Mouse (Mus musculus) limb, embryonic 14.5 days (tissue): Measurements from ENCODE around the gene Slc30a10. TPM values are rescaled to one million over a fixed set of nuclear protein-coding genes. Genes with fewer than 3 reads are reported as not detected.

Experiments used
- ATAC-seq: fragments of 200-750 bp; cut with Nextera tagmentation; 2 replicates; pipeline ENCODE4 v1.8.0; 2017; ENCODE audit warnings: low read depth, moderate number of reproducible peaks, moderate TSS enrichment; ENCODE audit not compliant: low FRiP score
- DNase-seq: peaks from one replicate; pipeline ENCODE4 v3.0.0-alpha.2; 2015; ENCODE audit warnings: low spot score
- H3K27ac ChIP-seq: fragments of 300-500 bp; sonication (generic); replicated peaks from 2 replicates; pipeline ENCODE4 v1.5.1; 2014; ENCODE audit warnings: low read depth, mild to moderate bottlenecking, low read length, moderate library complexity, mixed read lengths
- H3K27me3 ChIP-seq: fragments of 300-500 bp; sonication (generic); 2 replicates; pipeline ENCODE4 v1.6.1; 2014; ENCODE audit warnings: low read length, mixed read lengths; ENCODE audit not compliant: control insufficient read depth, insufficient read depth
- H3K36me3 ChIP-seq: fragments of 300-500 bp; sonication (generic); 2 replicates; pipeline ENCODE4 v1.6.1; 2014; ENCODE audit warnings: mild to moderate bottlenecking, low read length, moderate library complexity, mixed read lengths; ENCODE audit not compliant: control insufficient read depth, insufficient read depth
- H3K4me1 ChIP-seq: fragments of 300-500 bp; sonication (generic); 2 replicates; pipeline ENCODE4 v1.6.1; 2014; ENCODE audit warnings: antibody characterized with exemption, low read length, mixed read lengths; ENCODE audit not compliant: control insufficient read depth, insufficient read depth
- H3K4me2 ChIP-seq: fragments of 300-500 bp; sonication (generic); replicated peaks from 2 replicates; pipeline ENCODE4 v1.6.1; 2014; ENCODE audit warnings: low read depth, mild to moderate bottlenecking, low read length, moderate library complexity; ENCODE audit not compliant: severe bottlenecking
- H3K4me3 ChIP-seq: fragments of 300-500 bp; sonication (generic); replicated peaks from 2 replicates; pipeline ENCODE4 v1.5.1; 2014; ENCODE audit warnings: low read length
- H3K9ac ChIP-seq: fragments of 300-500 bp; sonication (generic); 2 replicates; pipeline ENCODE4 v1.6.1; 2014; ENCODE audit warnings: mild to moderate bottlenecking, low read depth, low read length, moderate library complexity; ENCODE audit not compliant: severe bottlenecking
- H3K9me3 ChIP-seq: fragments of 300-500 bp; sonication (generic); 2 replicates; pipeline ENCODE4 v1.6.1; 2016; ENCODE audit warnings: low read length; ENCODE audit not compliant: control insufficient read depth
- POLR2A ChIP-seq: fragments of 200-500 bp; IDR thresholded peaks from 2 replicates; pipeline ENCODE4 v1.8.0; 2012; ENCODE audit warnings: inconsistent platforms, mild to moderate bottlenecking, moderate library complexity, borderline replicate concordance; ENCODE audit not compliant: insufficient read depth, insufficient read length; ENCODE audit errors: extremely low read depth
- WGBS: fragments of 180-500 bp; shearing (Covaris S2); extraction: QIAGEN DNeasy Blood & Tissue Kit; methylation state at CpG from one replicate; pipeline ENCODE4 v1.1.7; 2014; 5-methylcytosine and 5-hydroxymethylcytosine counted together
- polyA plus RNA-seq, 2 experiments: library from polyadenylated mRNA; depleted of rRNA in 1 of 2; stranded (reverse) in 1 of 2; unstranded in 1 of 2; fragments of >200 nt; fragmentation: Nextera tagmentation in 1 of 2; extraction: Ambion mirVana in 1 of 2; gene quantifications; 2 replicates each; pipeline versions ENCODE4 v1.2.1 to v1.2.3; 2012 to 2014

The Slc30a10 gene
- polyA plus RNA-seq, 2 experiments = 0.26 to 0.74 TPM

GRCm38 (mm10) chr1:185515526-185515979 is 60.9 kb downstream of the Slc30a10 start:
- TF ChIP-seq POLR2A = no peak
- no peaks in the 10 kb centered on the region for H3K27me3 ChIP-seq
- H3K36me3 ChIP-seq = no peaks in the 10 kb centered on the region
- DNase-seq (no peak), ATAC-seq (no peak; the same call in 1 of the 2 replicates)
- H3K4me1 ChIP-seq = 0 out of 2 replicates have a peak, but pooled peaks cover 2% of the 10 kb centered on the region
- no peak overlapping the region for H3K4me3 ChIP-seq
- WGBS = 64% methylated on average over 14 of the region's 14 CpGs
- H3K9me3 ChIP-seq = no peaks in the 10 kb centered on the region
- no peak overlapping the region for H3K27ac ChIP-seq
- no peak overlapping the region for H3K4me2 ChIP-seq
- H3K9ac ChIP-seq = no peak overlapping the region

- H3K9ac ChIP-seq = no peak overlapping the region
- 0 out of 2 replicates have a peak, but pooled peaks cover 2% of the 10 kb centered on the region for H3K4me1 ChIP-seq
- ATAC-seq = no peak
- no peaks in the 10 kb centered on the region for H3K27me3 ChIP-seq
- H3K4me2 ChIP-seq = no peak overlapping the region
- no peaks in the 10 kb centered on the region for H3K9me3 ChIP-seq
- no peak overlapping the region for H3K27ac ChIP-seq
- WGBS = 39% methylated on average over 10 of the region's 10 CpGs
- H3K36me3 ChIP-seq = no peaks in the 10 kb centered on the region
- no peak for TF ChIP-seq POLR2A
- no peak for DNase-seq
- H3K4me3 ChIP-seq = no peak overlapping the region
These were observed 61.4 kb downstream of the Slc30a10 start for GRCm38 (mm10) chr1:185516041-185516440.

- H3K4me3 ChIP-seq = no peak overlapping the region
- 2% methylated on average over 3 of the region's 5 CpGs for WGBS
- no peaks in the 10 kb centered on the region for H3K36me3 ChIP-seq
- no peak for TF ChIP-seq POLR2A
- H3K27ac ChIP-seq = no peak overlapping the region
- no peak for ATAC-seq
- H3K9me3 ChIP-seq = no peaks in the 10 kb centered on the region
- H3K4me1 ChIP-seq = 0 out of 2 replicates have a peak, but pooled peaks cover 2% of the 10 kb centered on the region
- no peaks in the 10 kb centered on the region for H3K27me3 ChIP-seq
- DNase-seq = peak; percentile 80
- no peak overlapping the region for H3K9ac ChIP-seq
- no peak overlapping the region for H3K4me2 ChIP-seq
These were observed 62.9 kb downstream of the Slc30a10 start for GRCm38 (mm10) chr1:185517566-185517965.

Other genes with a start within 250 kb of the Slc30a10 start
- gene Iars2, start 125.5 kb upstream of the Slc30a10 start, polyA plus RNA-seq (2012; rRNA removed) = 23.6 and 26.7 TPM in 2 replicates
- 29.0 and 33.4 TPM in 2 replicates for gene Iars2, start 125.5 kb upstream of the Slc30a10 start, polyA plus RNA-seq (2014; fragmentation: Nextera tagmentation; extraction: Ambion mirVana)
- gene Bpnt1, start 122.7 kb upstream of the Slc30a10 start, polyA plus RNA-seq (2012; rRNA removed) = 27.0 and 30.1 TPM in 2 replicates
- gene Bpnt1, start 122.7 kb upstream of the Slc30a10 start, polyA plus RNA-seq (2014; fragmentation: Nextera tagmentation; extraction: Ambion mirVana) = 8.8 and 11.6 TPM in 2 replicates
- 36.1 and 50.4 TPM in 2 replicates for gene Eprs, start 91.8 kb upstream of the Slc30a10 start, polyA plus RNA-seq (2012; rRNA removed)
- gene Eprs, start 91.8 kb upstream of the Slc30a10 start, polyA plus RNA-seq (2014; fragmentation: Nextera tagmentation; extraction: Ambion mirVana) = 140 and 142 TPM in 2 replicates